Comparison of ENCODE assay signal across 1 mouse cellular context in the genomic region with DNA sequence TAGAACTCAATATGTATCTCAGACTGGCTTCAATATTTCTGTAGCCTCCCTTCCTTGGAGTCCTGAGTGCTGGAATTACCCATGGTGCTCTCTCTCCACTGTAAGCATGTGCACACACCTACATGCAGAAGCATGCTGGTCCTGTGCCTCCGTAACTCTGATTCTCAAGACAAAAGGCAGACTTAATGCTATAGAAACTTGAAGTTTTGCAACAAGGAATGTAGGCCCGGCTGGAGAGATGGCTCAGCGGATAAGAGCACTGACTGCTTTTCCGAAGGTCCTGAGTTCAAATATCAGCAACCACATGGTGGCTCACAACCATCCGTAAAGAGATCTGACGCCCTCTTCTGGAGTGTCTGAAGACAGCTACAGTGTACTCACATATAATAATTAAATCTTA.
A peak's percentile ranks its signal among the peaks of the same experiment; 100 is the strongest.
TF ChIP-seq lines count a peak whose summit lies in the region.

No protein-coding gene starts in this region.

TF ChIP-seq in CH12.LX, 34 proteins besides CTCF, POLR2A, EP300 and RAD21:
- peak; percentile 21; the same call in 1 of the 2 replicates for TF ChIP-seq MAX (IDR thresholded peaks at IDR 0.05; ENCODE audit: low read length)
- 0 out of 2 replicates have a peak, but pooled peaks have one; percentile 45 for TF ChIP-seq ZNF384 (IDR thresholded peaks at IDR 0.05; ENCODE audit: low read depth, low read length)
